Mouse (Mus musculus) neural tube, embryonic 15.5 days (tissue): ENCODE measurements around the gene Rab31. TPM values are rescaled to one million over a fixed set of nuclear protein-coding genes. Genes with fewer than 3 reads are reported as not detected.
A peak's percentile ranks its signal among the peaks of the same experiment; 100 is the strongest.

Source experiments
- ATAC-seq: fragments of 200-750 bp; cut with Nextera tagmentation; 2 replicates; pipeline ENCODE4 v1.8.0; 2017; ENCODE audit warnings: mild to moderate bottlenecking, moderate TSS enrichment, moderate library complexity; ENCODE audit not compliant: low FRiP score
- H3K27ac ChIP-seq: fragments of 300-500 bp; sonication (generic); replicated peaks from 2 replicates; pipeline ENCODE4 v1.5.1; 2015; ENCODE audit warnings: mild to moderate bottlenecking, inconsistent platforms
- H3K27me3 ChIP-seq: fragments of 300-500 bp; sonication (generic); replicated peaks from 2 replicates; pipeline ENCODE4 v1.6.1; 2015; ENCODE audit warnings: inconsistent platforms
- H3K36me3 ChIP-seq: fragments of 300-500 bp; sonication (generic); 2 replicates; pipeline ENCODE4 v1.6.1; 2015; ENCODE audit warnings: inconsistent platforms
- H3K4me1 ChIP-seq: fragments of 300-500 bp; sonication (generic); 2 replicates; pipeline ENCODE4 v1.6.1; 2015; ENCODE audit warnings: inconsistent platforms
- H3K4me2 ChIP-seq: fragments of 300-500 bp; sonication (generic); 2 replicates; pipeline ENCODE4 v1.6.1; 2015; ENCODE audit warnings: inconsistent platforms, mild to moderate bottlenecking, moderate library complexity
- H3K4me3 ChIP-seq: fragments of 300-500 bp; sonication (generic); replicated peaks from 2 replicates; pipeline ENCODE4 v1.5.1; 2015; ENCODE audit warnings: mild to moderate bottlenecking, inconsistent platforms
- H3K9ac ChIP-seq: fragments of 300-500 bp; sonication (generic); replicated peaks from 2 replicates; pipeline ENCODE4 v1.6.1; 2015; ENCODE audit warnings: mild to moderate bottlenecking, inconsistent platforms
- H3K9me3 ChIP-seq: fragments of 300-500 bp; sonication (generic); replicated peaks from 2 replicates; pipeline ENCODE4 v1.6.1; 2016; ENCODE audit warnings: inconsistent platforms
- WGBS: fragments of 180-500 bp; shearing (Covaris S2); methylation state at CpG from one replicate; pipeline ENCODE4 v1.1.7; 2015; ENCODE audit warnings: mixed read lengths; 5-methylcytosine and 5-hydroxymethylcytosine counted together
- polyA plus RNA-seq: library from polyadenylated mRNA; unstranded; fragments of >200 nt; fragmentation: Nextera tagmentation; extraction: Ambion mirVana; gene quantifications from 2 replicates; pipeline ENCODE4 v1.2.1, GENCODE M21; 2015

Gene Rab31
- polyA plus RNA-seq, 1 experiment from 2014 or later = 56.8 TPM

DNA sequence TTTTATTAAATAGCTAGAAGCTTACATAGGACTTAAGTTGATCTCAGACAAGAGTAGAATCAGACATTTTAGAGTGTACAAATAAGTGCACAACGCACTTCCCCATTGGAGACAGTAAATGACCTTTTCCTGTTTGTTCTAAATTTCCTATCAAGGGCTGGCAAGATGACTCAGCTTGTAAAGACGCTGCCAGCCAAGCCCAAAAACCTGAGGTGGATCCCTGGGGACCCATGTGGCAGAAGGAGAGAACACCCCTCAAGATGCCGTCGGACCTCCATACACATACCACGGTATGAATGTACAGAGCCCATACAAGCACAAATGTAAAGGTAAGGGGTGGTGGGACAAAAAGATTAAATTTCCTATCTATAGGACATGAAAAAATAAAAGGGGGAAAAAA is 35.4 kb downstream of the Rab31 start:
- Histone ChIP-seq H3K9me3 (no peaks in the 10 kb centered on the region), H3K27me3 (no peaks in the 10 kb centered on the region), H3K4me3 (no peak overlapping the region), H3K4me2 (no peak overlapping the region), H3K27ac (no peak overlapping the region), H3K4me1 (peaks cover 5% of the 10 kb centered on the region), H3K9ac (no peak overlapping the region), H3K36me3 (no peaks in the 10 kb centered on the region)
- WGBS = 73% methylated on average over 5 of the region's 5 CpGs
- no peak for ATAC-seq

DNA sequence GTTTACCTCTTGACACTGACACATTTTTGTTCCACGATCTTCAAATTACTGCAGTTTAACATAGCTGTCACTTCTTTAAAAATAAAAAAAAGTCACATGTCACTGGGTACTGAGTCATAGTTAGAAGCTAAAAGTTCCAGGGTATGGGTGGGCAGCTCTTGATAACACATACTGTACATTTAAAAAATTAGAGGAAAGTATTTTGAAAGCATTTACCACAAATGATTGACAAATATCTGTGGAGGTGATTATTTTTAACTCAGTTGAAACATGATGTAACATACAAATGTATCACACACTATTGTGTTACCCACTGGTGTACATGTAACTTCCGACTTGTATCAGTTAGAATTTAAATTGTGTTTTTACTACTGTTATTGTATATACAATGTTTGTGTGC is 37.5 kb downstream of the Rab31 start:
- Histone ChIP-seq H3K4me1 (no peaks in the 10 kb centered on the region), H3K27me3 (no peaks in the 10 kb centered on the region), H3K36me3 (no peaks in the 10 kb centered on the region), H3K9ac (no peak overlapping the region), H3K4me2 (no peak overlapping the region), H3K27ac (no peak overlapping the region), H3K9me3 (no peaks in the 10 kb centered on the region), H3K4me3 (no peak overlapping the region)
- 88% methylated on average over 2 of the region's 2 CpGs for WGBS
- ATAC-seq = no peak

DNA sequence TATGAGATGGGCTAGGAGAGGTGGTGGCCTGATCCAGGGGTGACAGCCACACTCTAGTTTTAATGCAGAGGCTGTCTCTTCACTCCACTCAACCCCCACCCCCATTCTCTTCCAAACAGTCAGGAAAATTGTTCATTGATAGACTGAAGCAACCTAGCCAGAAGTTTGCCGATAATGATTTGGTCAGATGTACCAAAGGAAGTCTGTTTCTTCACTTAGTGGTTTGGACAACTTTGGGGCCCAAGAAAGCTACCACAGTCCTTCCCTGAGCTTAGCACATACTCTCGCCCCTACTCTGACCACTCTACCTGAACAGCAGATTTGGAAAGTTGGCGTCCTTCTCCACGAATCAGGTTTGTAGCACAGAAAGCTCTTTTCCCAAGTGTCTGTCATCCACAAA is 39.9 kb downstream of the Rab31 start:
- H3K4me1 ChIP-seq = no peaks in the 10 kb centered on the region
- H3K9ac ChIP-seq = no peak overlapping the region
- no peak overlapping the region for H3K4me2 ChIP-seq
- WGBS = 90% methylated on average over 4 of the region's 4 CpGs
- no peak overlapping the region for H3K27ac ChIP-seq
- H3K4me3 ChIP-seq = no peak overlapping the region
- ATAC-seq = no peak
- H3K36me3 ChIP-seq = no peaks in the 10 kb centered on the region
- H3K9me3 ChIP-seq = no peaks in the 10 kb centered on the region
- no peaks in the 10 kb centered on the region for H3K27me3 ChIP-seq

DNA sequence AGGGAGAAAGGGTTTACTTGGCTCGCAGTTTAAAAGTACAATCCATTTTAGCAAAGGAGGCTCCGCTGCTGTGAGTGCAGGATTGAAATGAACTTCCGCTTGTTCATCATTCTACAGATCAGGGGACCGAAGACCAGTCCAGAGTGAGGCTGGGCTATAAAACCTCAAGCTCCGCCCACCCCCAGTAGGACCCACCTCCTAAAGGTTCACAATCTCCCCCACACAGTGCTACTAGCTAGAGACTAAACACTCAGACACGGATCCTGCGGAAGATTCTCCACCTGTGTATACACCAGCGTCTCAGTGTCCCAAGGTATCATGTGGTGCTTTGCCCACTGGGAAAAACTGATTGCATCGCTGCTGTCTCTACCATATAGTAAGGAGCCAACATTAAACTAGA is 40.8 kb downstream of the Rab31 start:
- no peaks in the 10 kb centered on the region for H3K9me3 ChIP-seq
- no peaks in the 10 kb centered on the region for H3K36me3 ChIP-seq
- no peak for ATAC-seq
- H3K9ac ChIP-seq = no peak overlapping the region
- no peaks in the 10 kb centered on the region for H3K27me3 ChIP-seq
- no peak overlapping the region for H3K4me2 ChIP-seq
- WGBS = 86% methylated on average over 9 of the region's 9 CpGs
- no peaks in the 10 kb centered on the region for H3K4me1 ChIP-seq
- H3K27ac ChIP-seq = no peak overlapping the region
- no peak overlapping the region for H3K4me3 ChIP-seq

DNA sequence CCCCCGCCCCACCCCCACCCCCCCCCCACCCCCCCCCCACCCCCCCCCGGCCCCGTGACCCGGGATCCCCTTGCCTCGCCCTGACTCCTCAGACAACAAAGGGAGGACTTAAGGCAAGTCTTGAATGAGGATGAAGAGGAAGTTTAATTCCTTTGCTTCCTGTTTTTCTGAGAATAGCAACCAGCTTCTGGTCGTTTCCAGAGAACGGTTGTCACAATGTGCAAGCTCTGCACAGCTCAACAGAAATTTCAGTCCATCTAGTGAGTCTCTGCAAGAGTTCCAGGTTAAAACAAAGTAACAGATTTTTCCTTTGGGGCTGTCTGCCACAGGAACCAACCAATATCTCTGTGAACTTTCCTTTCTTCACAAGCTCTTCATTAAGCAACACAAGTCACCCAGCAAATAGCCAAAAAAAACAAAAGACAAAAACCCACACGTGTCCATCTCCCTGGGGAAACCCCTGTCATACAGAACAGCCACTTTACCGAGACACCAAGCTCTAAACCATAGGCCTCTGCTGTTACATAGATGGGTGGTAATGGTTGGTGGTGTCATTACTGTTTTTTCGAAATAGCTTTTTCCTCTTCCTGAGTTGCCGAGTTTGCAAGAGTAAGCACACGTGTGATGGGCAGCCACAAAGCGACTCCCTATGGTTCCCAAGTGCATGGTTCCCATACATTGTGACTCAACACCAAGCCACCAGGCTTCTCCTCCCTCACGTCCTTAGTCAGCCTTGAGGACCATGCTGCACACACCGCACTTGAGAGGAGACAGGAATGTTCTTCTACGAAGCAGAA is 42.4 kb downstream of the Rab31 start:
- Histone ChIP-seq H3K27me3 (no peaks in the 10 kb centered on the region), H3K4me1 (0 out of 2 replicates have a peak, but pooled peaks cover 4% of the 10 kb centered on the region), H3K27ac (no peak overlapping the region), H3K4me2 (no peak overlapping the region), H3K9ac (no peak overlapping the region), H3K36me3 (no peaks in the 10 kb centered on the region), H3K4me3 (no peak overlapping the region), H3K9me3 (no peaks in the 10 kb centered on the region)
- ATAC-seq = no peak
- WGBS = 79% methylated on average over 14 of the region's 16 CpGs

DNA sequence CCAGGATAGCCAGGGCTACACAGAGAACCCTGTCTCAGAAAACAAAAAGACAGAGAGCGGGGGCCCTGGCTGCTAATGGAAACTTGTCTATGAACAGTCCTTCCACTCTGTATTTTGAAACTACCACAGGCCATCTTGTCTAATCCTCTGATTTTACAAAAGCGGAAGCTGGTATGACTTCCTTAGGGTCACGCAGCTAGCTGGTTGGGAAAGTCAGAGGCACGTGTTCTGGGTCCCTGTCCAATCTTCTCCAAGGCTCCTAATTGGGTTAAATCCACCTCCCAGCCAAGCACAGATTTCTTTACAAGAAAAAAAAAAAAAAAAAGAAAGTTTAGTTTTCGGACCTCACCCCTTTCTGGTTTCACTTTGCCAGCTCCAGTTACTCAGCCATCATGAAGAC is 45.8 kb downstream of the Rab31 start:
- WGBS = 91% methylated on average over 5 of the region's 5 CpGs
- Histone ChIP-seq H3K4me3 (no peak overlapping the region), H3K9ac (no peak overlapping the region), H3K27me3 (no peaks in the 10 kb centered on the region), H3K36me3 (no peaks in the 10 kb centered on the region), H3K4me2 (no peak overlapping the region), H3K27ac (no peak overlapping the region), H3K4me1 (peaks cover 7% of the 10 kb centered on the region; the same call in 1 of the 2 replicates), H3K9me3 (no peaks in the 10 kb centered on the region)
- no peak for ATAC-seq

DNA sequence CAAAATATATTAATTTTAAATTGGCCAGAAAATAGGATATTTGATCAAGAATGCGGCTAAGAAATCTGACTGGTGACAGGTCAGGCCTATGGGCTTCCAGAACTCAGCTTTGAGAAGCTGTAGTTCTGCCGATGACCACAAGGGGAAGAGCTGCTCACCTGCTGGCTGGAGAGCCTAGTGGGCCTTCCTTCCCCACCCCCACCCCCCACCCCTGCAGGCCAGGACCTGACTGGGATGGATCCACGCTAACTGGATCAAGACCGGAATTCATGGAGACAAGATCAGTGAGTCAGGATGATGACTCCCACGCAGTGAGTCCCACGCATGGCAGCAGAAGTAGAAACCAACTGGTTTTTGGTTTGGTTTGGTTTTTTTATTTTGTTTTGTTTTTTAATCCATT is 46.3 kb downstream of the Rab31 start:
- Histone ChIP-seq H3K4me1 (peaks cover 7% of the 10 kb centered on the region; the same call in 1 of the 2 replicates), H3K27ac (no peak overlapping the region), H3K4me2 (no peak overlapping the region), H3K9ac (no peak overlapping the region), H3K9me3 (no peaks in the 10 kb centered on the region), H3K36me3 (no peaks in the 10 kb centered on the region), H3K4me3 (no peak overlapping the region), H3K27me3 (no peaks in the 10 kb centered on the region)
- no peak for ATAC-seq
- 90% methylated on average over 6 of the region's 6 CpGs for WGBS

DNA sequence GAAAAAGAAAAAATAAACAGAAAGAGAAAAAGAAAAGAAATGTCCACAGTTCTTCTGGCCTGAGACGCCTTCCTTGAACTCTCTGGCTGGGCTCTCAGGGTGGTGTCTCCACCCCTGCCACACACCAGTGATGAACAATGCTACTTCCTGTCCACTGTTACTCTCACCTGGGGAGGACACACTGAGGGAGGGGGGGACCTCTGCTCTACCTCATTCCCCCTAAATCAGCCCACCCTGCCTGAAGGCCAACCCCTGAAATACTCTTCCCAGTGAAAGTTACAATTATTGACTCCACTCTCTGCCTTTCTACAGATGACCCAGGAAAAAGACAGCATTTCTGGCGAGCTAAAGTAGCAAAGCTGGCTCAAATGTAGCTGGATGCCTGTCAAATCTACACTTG is 46.7 kb downstream of the Rab31 start:
- no peak overlapping the region for H3K4me3 ChIP-seq
- no peak overlapping the region for H3K9ac ChIP-seq
- 57% methylated on average over 2 of the region's 2 CpGs for WGBS
- ATAC-seq = no peak
- H3K4me1 ChIP-seq = peaks cover 7% of the 10 kb centered on the region; the same call in 1 of the 2 replicates
- no peaks in the 10 kb centered on the region for H3K36me3 ChIP-seq
- no peaks in the 10 kb centered on the region for H3K27me3 ChIP-seq
- H3K27ac ChIP-seq = no peak overlapping the region
- no peak overlapping the region for H3K4me2 ChIP-seq
- H3K9me3 ChIP-seq = no peaks in the 10 kb centered on the region

DNA sequence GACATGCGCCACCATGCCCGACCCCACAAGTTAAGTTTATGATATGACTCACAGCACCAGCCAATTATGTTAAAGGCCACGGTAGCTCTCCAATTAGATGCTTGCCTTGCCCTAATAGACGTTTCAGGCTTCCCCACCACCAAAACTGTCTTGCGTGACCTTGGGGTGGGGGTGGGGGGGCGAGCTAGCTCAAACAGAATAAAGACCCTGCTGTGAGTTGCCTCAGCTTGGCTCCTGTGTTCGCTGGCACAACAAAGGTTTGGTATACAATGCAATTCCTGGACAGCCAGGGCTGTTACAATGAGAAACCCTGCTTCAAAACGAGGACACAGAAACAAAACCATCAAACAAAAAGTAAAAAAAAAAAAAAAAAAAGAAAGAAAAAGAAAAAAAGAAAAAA is 47.2 kb downstream of the Rab31 start:
- peaks cover 3% of the 10 kb centered on the region; the same call in 1 of the 2 replicates for H3K36me3 ChIP-seq
- H3K9me3 ChIP-seq = no peaks in the 10 kb centered on the region
- no peak overlapping the region for H3K27ac ChIP-seq
- H3K4me3 ChIP-seq = no peak overlapping the region
- no peak overlapping the region for H3K9ac ChIP-seq
- ATAC-seq = no peak
- H3K4me2 ChIP-seq = no peak overlapping the region
- peaks cover 7% of the 10 kb centered on the region; the same call in 1 of the 2 replicates for H3K4me1 ChIP-seq
- no peaks in the 10 kb centered on the region for H3K27me3 ChIP-seq
- WGBS = 27% methylated on average over 8 of the region's 8 CpGs

DNA sequence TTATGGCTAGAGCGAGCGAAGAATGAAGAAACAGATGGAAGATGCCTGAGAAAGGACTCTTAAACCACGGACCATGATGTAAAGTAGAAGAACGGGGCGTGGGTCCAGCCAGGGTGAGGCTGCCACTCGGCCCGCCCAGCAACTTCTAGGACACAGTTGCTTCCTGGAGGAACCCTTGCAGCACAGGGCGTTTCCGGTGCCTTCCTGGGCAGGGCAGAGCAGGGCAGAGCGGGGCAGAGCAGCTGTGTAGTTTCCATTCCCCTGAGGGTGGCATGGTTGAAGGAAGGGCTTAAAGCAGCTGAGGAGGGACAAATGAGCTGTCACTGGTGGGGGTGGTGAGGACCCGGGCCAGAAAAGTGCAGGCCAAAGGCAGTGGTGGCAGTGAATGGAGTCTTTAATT is 48.3 kb downstream of the Rab31 start:
- Histone ChIP-seq H3K4me2 (no peak overlapping the region), H3K27me3 (no peaks in the 10 kb centered on the region), H3K4me3 (no peak overlapping the region), H3K4me1 (peaks cover 7% of the 10 kb centered on the region; the same call in 1 of the 2 replicates), H3K9me3 (no peaks in the 10 kb centered on the region), H3K27ac (no peak overlapping the region), H3K9ac (no peak overlapping the region), H3K36me3 (peaks cover 12% of the 10 kb centered on the region)
- 82% methylated on average over 11 of the region's 11 CpGs for WGBS
- 0 out of 2 replicates have a peak, but pooled peaks have one; percentile 47 for ATAC-seq

DNA sequence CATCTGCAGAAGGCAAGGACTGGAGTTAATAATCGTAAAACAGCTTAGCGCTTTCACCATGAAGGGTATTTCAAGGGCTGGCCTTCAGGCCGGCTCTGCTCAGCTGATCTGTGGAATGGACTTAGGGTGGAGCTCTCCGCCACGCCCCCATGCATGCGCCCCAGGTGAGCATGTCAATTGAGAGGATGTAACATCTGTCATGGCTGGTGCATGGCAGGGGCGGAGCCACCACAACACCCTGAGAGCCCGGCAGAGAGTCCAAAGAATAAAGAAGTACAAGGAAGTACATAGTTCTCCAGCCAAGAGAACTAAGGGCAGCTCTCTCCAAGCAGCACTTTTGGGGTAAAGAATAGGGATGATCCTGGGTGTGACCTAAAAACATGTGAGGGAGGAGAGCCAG is 48.9 kb downstream of the Rab31 start:
- H3K27ac ChIP-seq = no peak overlapping the region
- H3K4me2 ChIP-seq = no peak overlapping the region
- no peak for ATAC-seq
- no peak overlapping the region for H3K4me3 ChIP-seq
- no peak overlapping the region for H3K9ac ChIP-seq
- 88% methylated on average over 8 of the region's 8 CpGs for WGBS
- H3K9me3 ChIP-seq = no peaks in the 10 kb centered on the region
- peaks cover 12% of the 10 kb centered on the region for H3K36me3 ChIP-seq
- no peaks in the 10 kb centered on the region for H3K27me3 ChIP-seq
- H3K4me1 ChIP-seq = peaks cover 7% of the 10 kb centered on the region; the same call in 1 of the 2 replicates

DNA sequence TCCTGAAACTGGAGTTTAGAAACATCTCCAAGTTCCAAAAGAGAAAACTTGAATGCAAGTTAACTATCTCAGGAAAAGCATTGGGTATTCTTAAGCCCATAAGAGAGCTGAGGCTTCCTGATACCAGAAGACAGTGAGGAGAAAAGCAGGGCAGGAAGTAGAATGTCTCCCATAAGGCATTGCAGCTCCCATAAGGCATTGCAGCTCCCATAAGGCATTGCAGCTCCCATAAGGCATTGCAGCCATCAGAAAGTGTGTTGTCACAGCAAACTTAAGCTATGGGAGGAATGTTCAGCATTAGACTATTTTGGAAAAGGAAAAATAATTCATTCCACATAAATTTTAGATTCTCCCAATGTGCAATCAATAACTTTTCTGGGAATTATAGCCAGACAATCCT is 51.2 kb downstream of the Rab31 start:
- no peak overlapping the region for H3K9ac ChIP-seq
- H3K4me3 ChIP-seq = no peak overlapping the region
- H3K4me2 ChIP-seq = no peak overlapping the region
- H3K4me1 ChIP-seq = peaks cover 7% of the 10 kb centered on the region; the same call in 1 of the 2 replicates
- H3K27me3 ChIP-seq = no peaks in the 10 kb centered on the region
- no peak overlapping the region for H3K27ac ChIP-seq
- no peaks in the 10 kb centered on the region for H3K9me3 ChIP-seq
- ATAC-seq = no peak
- H3K36me3 ChIP-seq = peaks cover 17% of the 10 kb centered on the region
